In the genomic region with DNA sequence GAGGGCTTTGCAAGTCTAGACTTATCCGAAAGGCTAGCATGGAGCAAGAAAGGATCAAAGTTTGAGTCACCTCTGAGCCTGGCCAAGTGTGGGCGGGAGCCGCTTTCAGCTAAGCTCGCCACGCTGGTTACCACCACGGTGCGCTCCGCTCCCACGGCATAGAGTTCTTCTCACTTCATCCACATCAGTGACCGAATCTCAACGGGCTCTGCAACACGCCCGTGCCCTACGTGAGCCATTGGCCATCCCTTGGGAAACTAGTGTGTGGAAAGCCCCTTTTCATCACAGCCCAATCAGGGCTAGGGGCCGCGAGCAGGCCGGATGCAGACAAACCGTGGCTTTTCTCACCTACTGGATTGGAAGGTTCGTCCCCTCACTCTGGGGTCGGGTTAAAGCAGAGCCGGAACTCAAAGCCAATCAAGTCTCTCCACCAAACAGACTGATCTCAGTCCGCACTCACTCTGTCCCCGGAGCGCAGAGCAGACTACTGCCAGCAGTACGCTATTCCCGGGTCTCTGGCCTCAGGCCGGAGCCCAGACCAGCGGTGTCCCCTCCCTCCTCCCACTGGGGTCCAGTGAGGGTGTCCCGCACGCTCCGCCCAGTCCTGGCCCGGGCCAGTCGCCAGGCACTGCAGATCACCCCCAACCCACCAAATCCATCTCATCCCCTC, we compare ENCODE assay signal across 8 mouse cellular contexts. TPM values are rescaled to one million over a fixed set of nuclear protein-coding genes. Genes with fewer than 3 reads are reported as not detected.
DNase-seq lines count a peak whose midpoint lies in the region; ATAC-seq and TF ChIP-seq lines count a peak whose summit lies in the region.

No protein-coding gene starts in this region.

- peak overlapping the region; percentile 81 for H3K4me3 ChIP-seq in intestine, embryonic 15.5 days (replicated peaks)
- H3K4me3 ChIP-seq in liver, postnatal 0 days (ENCODE audit: low read depth, low read length): peak overlapping the region; percentile 67

- no peaks in the 10 kb centered on the region for H3K27me3 ChIP-seq in intestine, embryonic 15.5 days (replicated peaks)
- peaks cover 14% of the 10 kb centered on the region for H3K27me3 ChIP-seq in liver, postnatal 0 days (ENCODE audit: insufficient read depth, low read length)

- peak overlapping the region; percentile 78 for H3K9ac ChIP-seq in intestine, embryonic 15.5 days
- peak overlapping the region; percentile 72 for H3K9ac ChIP-seq in liver, postnatal 0 days (replicated peaks)

- no peaks in the 10 kb centered on the region for H3K36me3 ChIP-seq in intestine, embryonic 15.5 days
- H3K36me3 ChIP-seq in liver, postnatal 0 days (replicated peaks; ENCODE audit: insufficient read depth, low read length): no peaks in the 10 kb centered on the region

- no peaks in the 10 kb centered on the region for H3K9me3 ChIP-seq in intestine, embryonic 15.5 days
- H3K9me3 ChIP-seq in liver, postnatal 0 days (ENCODE audit: low read length): peaks cover 3% of the 10 kb centered on the region; the same call in 1 of the 2 replicates

- H3K27ac ChIP-seq in intestine, embryonic 15.5 days: peak overlapping the region; percentile 90
- peak overlapping the region; percentile 88 for H3K27ac ChIP-seq in liver, postnatal 0 days (ENCODE audit: low read depth)

- peak; percentile 28 for DNase-seq in right cerebral cortex, postnatal 4 days
- DNase-seq in right cerebral cortex, adult 18-20 months: no peak
- peak; percentile 87 for DNase-seq in embryo, embryonic 10 days (ENCODE audit: low spot score)
- DNase-seq in gastrocnemius, postnatal 4 days (ENCODE audit: low spot score in 2 of 2): peak; percentile 42 to 68
- peak; percentile 67 for DNase-seq in liver, postnatal 0 days
- peak; percentile 45 for DNase-seq in ovary, postnatal 10 days (ENCODE audit: low spot score)
- no peak for DNase-seq in layer of hippocampus, adult 8-10 months (ENCODE audit: low spot score in 2 of 2)

- WGBS in intestine, embryonic 15.5 days: under 1% methylated on average over 33 of the region's 33 CpGs
- WGBS in liver, postnatal 0 days (ENCODE audit: insufficient replicate concordance): 4% methylated on average over 33 of the region's 33 CpGs

- peaks cover 34% of the 10 kb centered on the region for H3K4me1 ChIP-seq in intestine, embryonic 15.5 days (replicated peaks)
- H3K4me1 ChIP-seq in liver, postnatal 0 days (ENCODE audit: insufficient read depth): peaks cover 25% of the 10 kb centered on the region

- TF ChIP-seq CTCF in liver, postnatal 0 days (IDR thresholded peaks at IDR 0.05; ENCODE audit: low read depth): no peak

- H3K4me2 ChIP-seq in intestine, embryonic 15.5 days (replicated peaks): peak overlapping the region; percentile 95
- peak overlapping the region; percentile 86 for H3K4me2 ChIP-seq in liver, postnatal 0 days (ENCODE audit: low read depth, low read length)

- peak; percentile 32 for ATAC-seq in intestine, embryonic 15.5 days
- peak; percentile 68 for ATAC-seq in liver, postnatal 0 days

- no peak for TF ChIP-seq EP300 in liver, postnatal 0 days (IDR thresholded peaks at IDR 0.05; ENCODE audit: low read depth)

RNA-seq across cellular contexts. Expression of a gene that starts 1.0 kb away (rescaled TPM):
- total RNA-seq in gastrocnemius, postnatal 4 days (2021): 10 to 100 TPM; 16.4 to 19.3 TPM
- polyA plus RNA-seq in intestine, embryonic 15.5 days (2015; fragmentation: Nextera tagmentation; extraction: Ambion mirVana): 8.2 and 8.8 TPM in 2 replicates
- 8.3 and 18.9 TPM in 2 replicates for polyA plus RNA-seq in liver, postnatal 0 days (2015; fragmentation: Nextera tagmentation; extraction: Ambion mirVana)
- 1 to 10 TPM; 1.6 to 2.8 (median 2.3) TPM for total RNA-seq in layer of hippocampus, adult 8-10 months (2022)

RNA-seq across cellular contexts. Expression of a gene that starts 39.1 kb away (rescaled TPM):
- total RNA-seq in gastrocnemius, postnatal 4 days (2021): 10 to 100 TPM in 1 of 2 experiments, 1 to 10 TPM in 1; 7.7 to 11.7 TPM
- 20.0 and 20.5 TPM in 2 replicates for polyA plus RNA-seq in intestine, embryonic 15.5 days (2015; fragmentation: Nextera tagmentation; extraction: Ambion mirVana)
- polyA plus RNA-seq in liver, postnatal 0 days (2015; fragmentation: Nextera tagmentation; extraction: Ambion mirVana): 18.7 and 19.4 TPM in 2 replicates
- total RNA-seq in layer of hippocampus, adult 8-10 months (2022): 10 to 100 TPM; 22.7 to 32.0 (median 24.3) TPM

Comparison
In these comparisons a context has a peak if more than half of its experiments do, and no peak if none do; other contexts are left out.
1. DNase-seq: peak in right cerebral cortex, postnatal 4 days (single experiment), embryo, embryonic 10 days (single experiment), gastrocnemius, postnatal 4 days (2 of 2), liver, postnatal 0 days (single experiment) and ovary, postnatal 10 days (single experiment); none in right cerebral cortex, adult 18-20 months (single experiment) and layer of hippocampus, adult 8-10 months (0 of 2).
2. RNA of a gene that starts 1.0 kb away (total RNA-seq): 16.4 to 19.3 TPM in gastrocnemius, postnatal 4 days; 1.6 to 2.8 TPM in layer of hippocampus, adult 8-10 months; every median in the first group is over 4 times any median in the second.